Mouse (Mus musculus): ENCODE data around the gene Olfr822. TPM values are rescaled to one million over a fixed set of nuclear protein-coding genes. Genes with fewer than 3 reads are reported as not detected.

The Olfr822 gene
- polyA plus RNA-seq (2012; rRNA removed; ENCODE audit: low replicate concordance): not detected in 2 replicates

GRCm38 (mm10) chr10:130070910-130071309 is at the start of gene Olfr822:
Gene Olfr822, plus strand, starts transcription at chr10:130071210.

GRCm38 (mm10) chr10:130030048-130030447 is 41.0 kb upstream of the Olfr822 start, which contains the start of gene Olfr821:
Gene Olfr821, plus strand, starts transcription at chr10:130030348.

GRCm38 (mm10) chr10:130115283-130115682 is 44.3 kb downstream of the Olfr822 start, which contains the start of gene Olfr823:
Gene Olfr823, minus strand, starts transcription at chr10:130115383.

Other genes with a start within 250 kb of the Olfr822 start
- not detected in 2 replicates for gene Olfr812, start 225.1 kb upstream of the Olfr822 start, polyA plus RNA-seq (2012; rRNA removed; ENCODE audit: low replicate concordance)
- not detected in 2 replicates for gene Olfr813, start 215.8 kb upstream of the Olfr822 start, polyA plus RNA-seq (2012; rRNA removed; ENCODE audit: low replicate concordance)
- not detected in 2 replicates for gene Olfr814, start 191.4 kb upstream of the Olfr822 start, polyA plus RNA-seq (2012; rRNA removed; ENCODE audit: low replicate concordance)
- not detected in 2 replicates for gene Olfr815, start 165.3 kb upstream of the Olfr822 start, polyA plus RNA-seq (2012; rRNA removed; ENCODE audit: low replicate concordance)
- not detected in 2 replicates for gene Olfr816, start 155.6 kb upstream of the Olfr822 start, polyA plus RNA-seq (2012; rRNA removed; ENCODE audit: low replicate concordance)
- not detected in 2 replicates for gene Olfr818, start 122.1 kb upstream of the Olfr822 start, polyA plus RNA-seq (2012; rRNA removed; ENCODE audit: low replicate concordance)
- not detected in 2 replicates for gene Olfr819, start 103.9 kb upstream of the Olfr822 start, polyA plus RNA-seq (2012; rRNA removed; ENCODE audit: low replicate concordance)
- gene Olfr247, start 95.1 kb upstream of the Olfr822 start, polyA plus RNA-seq (2012; rRNA removed; ENCODE audit: low replicate concordance): not detected in 2 replicates
- not detected in 2 replicates for gene Gm10310, start 86.1 kb upstream of the Olfr822 start, polyA plus RNA-seq (2012; rRNA removed; ENCODE audit: low replicate concordance)
- not detected in 2 replicates for gene Olfr820, start 58.6 kb upstream of the Olfr822 start, polyA plus RNA-seq (2012; rRNA removed; ENCODE audit: low replicate concordance)
- gene Olfr821, start 40.9 kb upstream of the Olfr822 start, polyA plus RNA-seq (2012; rRNA removed; ENCODE audit: low replicate concordance): not detected in 2 replicates
- not detected in 2 replicates for gene Olfr823, start 44.2 kb downstream of the Olfr822 start, polyA plus RNA-seq (2012; rRNA removed; ENCODE audit: low replicate concordance)
- gene Olfr824, start 58.8 kb downstream of the Olfr822 start, polyA plus RNA-seq (2012; rRNA removed; ENCODE audit: low replicate concordance): not detected in 2 replicates
- not detected in 2 replicates for gene Olfr825, start 95.6 kb downstream of the Olfr822 start, polyA plus RNA-seq (2012; rRNA removed; ENCODE audit: low replicate concordance)
- gene Olfr826, start 113.0 kb downstream of the Olfr822 start, polyA plus RNA-seq (2012; rRNA removed; ENCODE audit: low replicate concordance): not detected in 2 replicates
- gene Olfr827, start 143.2 kb downstream of the Olfr822 start, polyA plus RNA-seq (2012; rRNA removed; ENCODE audit: low replicate concordance): not detected in 2 replicates
- gene Neurod4, start 209.0 kb downstream of the Olfr822 start, polyA plus RNA-seq (2012; rRNA removed; ENCODE audit: low replicate concordance): not detected in 2 replicates

All from mammary gland, adult 2 months (tissue).